Mouse (Mus musculus): Measurements from ENCODE around the gene Patl1. TPM values are rescaled to one million over a fixed set of nuclear protein-coding genes. Genes with fewer than 3 reads are reported as not detected.
"Not testable (repeated sequence)": the region's sequence is repeated elsewhere in the genome, so short reads cannot be mapped to it uniquely, and the experiment has no call there.

The Patl1 gene
- polyA plus RNA-seq, 1 experiment: 42.2 TPM

- Histone ChIP-seq H3K9me3 (replicated peaks; ENCODE audit: control insufficient read depth, insufficient read depth, low read length, poor library complexity, severe bottlenecking) (no peaks in the 10 kb centered on the region), H3K27me3 (ENCODE audit: control insufficient read depth, insufficient read depth, low read length, poor library complexity, severe bottlenecking) (no peaks in the 10 kb centered on the region), H3K4me3 (ENCODE audit: low read depth, low read length) (no peak overlapping the region), H3K36me3 (ENCODE audit: control insufficient read depth, insufficient read depth, low read length, poor library complexity, severe bottlenecking) (peaks cover 57% of the 10 kb centered on the region), H3K4me1 (ENCODE audit: control insufficient read depth, insufficient read depth, low read length) (no peaks in the 10 kb centered on the region), H3K9ac (ENCODE audit: low read depth, poor library complexity, severe bottlenecking) (no peak overlapping the region), H3K27ac (ENCODE audit: insufficient read depth, low read length) (no peak overlapping the region)
- no peak for TF ChIP-seq CTCF (IDR thresholded peaks at IDR 0.05; ENCODE audit: low read depth, low read length)
- TF ChIP-seq EP300 (IDR thresholded peaks at IDR 0.05; ENCODE audit: insufficient read depth, low read depth, low read length): no peak
- TF ChIP-seq POLR2A (IDR thresholded peaks at IDR 0.05; ENCODE audit: insufficient read depth, low read length): no peak
Measured at GRCm38 (mm10) chr19:11928025-11928748, 16.0 kb downstream of the Patl1 start.

- H3K27me3 ChIP-seq (ENCODE audit: control insufficient read depth, insufficient read depth, low read length, poor library complexity, severe bottlenecking); H3K4me3 ChIP-seq (ENCODE audit: low read depth, low read length); H3K9me3 ChIP-seq (replicated peaks; ENCODE audit: control insufficient read depth, insufficient read depth, low read length, poor library complexity, severe bottlenecking); H3K4me1 ChIP-seq (ENCODE audit: control insufficient read depth, insufficient read depth, low read length); H3K9ac ChIP-seq (ENCODE audit: low read depth, poor library complexity, severe bottlenecking); H3K27ac ChIP-seq (ENCODE audit: insufficient read depth, low read length): not testable (repeated sequence)
- peaks cover 21% of the 10 kb centered on the region for H3K36me3 ChIP-seq (ENCODE audit: control insufficient read depth, insufficient read depth, low read length, poor library complexity, severe bottlenecking)
Measured at GRCm38 (mm10) chr19:11946460-11946859, 34.3 kb downstream of the Patl1 start.

GRCm38 (mm10) chr19:11949878-11950277 is 37.7 kb downstream of the Patl1 start:
- Histone ChIP-seq H3K9me3 (replicated peaks; ENCODE audit: control insufficient read depth, insufficient read depth, low read length, poor library complexity, severe bottlenecking) (no peaks in the 10 kb centered on the region), H3K36me3 (ENCODE audit: control insufficient read depth, insufficient read depth, low read length, poor library complexity, severe bottlenecking) (0 out of 2 replicates have a peak, but pooled peaks cover 2% of the 10 kb centered on the region), H3K4me3 (ENCODE audit: low read depth, low read length) (no peak overlapping the region), H3K9ac (ENCODE audit: low read depth, poor library complexity, severe bottlenecking) (no peak overlapping the region), H3K27ac (ENCODE audit: insufficient read depth, low read length) (no peak overlapping the region), H3K27me3 (ENCODE audit: control insufficient read depth, insufficient read depth, low read length, poor library complexity, severe bottlenecking) (no peaks in the 10 kb centered on the region), H3K4me1 (ENCODE audit: control insufficient read depth, insufficient read depth, low read length) (no peaks in the 10 kb centered on the region)
- no peak for TF ChIP-seq POLR2A (IDR thresholded peaks at IDR 0.05; ENCODE audit: insufficient read depth, low read length)
- TF ChIP-seq CTCF (IDR thresholded peaks at IDR 0.05; ENCODE audit: low read depth, low read length): no peak
- TF ChIP-seq EP300 (IDR thresholded peaks at IDR 0.05; ENCODE audit: insufficient read depth, low read depth, low read length): no peak

- no peaks in the 10 kb centered on the region for H3K36me3 ChIP-seq (ENCODE audit: control insufficient read depth, insufficient read depth, low read length, poor library complexity, severe bottlenecking)
Measured at GRCm38 (mm10) chr19:11950747-11951146, 38.5 kb downstream of the Patl1 start.

GRCm38 (mm10) chr19:11954206-11954605 is 42.0 kb downstream of the Patl1 start:
- H3K9me3 ChIP-seq (replicated peaks; ENCODE audit: control insufficient read depth, insufficient read depth, low read length, poor library complexity, severe bottlenecking): no peaks in the 10 kb centered on the region
- H3K27ac ChIP-seq (ENCODE audit: insufficient read depth, low read length): no peak overlapping the region
- H3K27me3 ChIP-seq (ENCODE audit: control insufficient read depth, insufficient read depth, low read length, poor library complexity, severe bottlenecking): no peaks in the 10 kb centered on the region
- TF ChIP-seq POLR2A (IDR thresholded peaks at IDR 0.05; ENCODE audit: insufficient read depth, low read length): no peak
- TF ChIP-seq CTCF (IDR thresholded peaks at IDR 0.05; ENCODE audit: low read depth, low read length): no peak
- TF ChIP-seq EP300 (IDR thresholded peaks at IDR 0.05; ENCODE audit: insufficient read depth, low read depth, low read length): no peak
- H3K9ac ChIP-seq (ENCODE audit: low read depth, poor library complexity, severe bottlenecking): no peak overlapping the region
- H3K4me3 ChIP-seq (ENCODE audit: low read depth, low read length): no peak overlapping the region
- no peaks in the 10 kb centered on the region for H3K4me1 ChIP-seq (ENCODE audit: control insufficient read depth, insufficient read depth, low read length)
- no peaks in the 10 kb centered on the region for H3K36me3 ChIP-seq (ENCODE audit: control insufficient read depth, insufficient read depth, low read length, poor library complexity, severe bottlenecking)

More at GRCm38 (mm10) chr19:11950747-11951146, 38.5 kb downstream of the Patl1 start:
- Histone ChIP-seq H3K4me1 (ENCODE audit: control insufficient read depth, insufficient read depth, low read length) (no peaks in the 10 kb centered on the region), H3K9me3 (replicated peaks; ENCODE audit: control insufficient read depth, insufficient read depth, low read length, poor library complexity, severe bottlenecking) (no peaks in the 10 kb centered on the region), H3K4me3 (ENCODE audit: low read depth, low read length) (no peak overlapping the region), H3K27me3 (ENCODE audit: control insufficient read depth, insufficient read depth, low read length, poor library complexity, severe bottlenecking) (no peaks in the 10 kb centered on the region), H3K27ac (ENCODE audit: insufficient read depth, low read length) (no peak overlapping the region), H3K9ac (ENCODE audit: low read depth, poor library complexity, severe bottlenecking) (no peak overlapping the region)
- TF ChIP-seq EP300 (IDR thresholded peaks at IDR 0.05; ENCODE audit: insufficient read depth, low read depth, low read length) (no peak), CTCF (IDR thresholded peaks at IDR 0.05; ENCODE audit: low read depth, low read length) (no peak), POLR2A (IDR thresholded peaks at IDR 0.05; ENCODE audit: insufficient read depth, low read length) (no peak)

GRCm38 (mm10) chr19:11956636-11957035 is 44.4 kb downstream of the Patl1 start:
- H3K36me3 ChIP-seq (ENCODE audit: control insufficient read depth, insufficient read depth, low read length, poor library complexity, severe bottlenecking): no peaks in the 10 kb centered on the region
- TF ChIP-seq CTCF (IDR thresholded peaks at IDR 0.05; ENCODE audit: low read depth, low read length) (no peak), POLR2A (IDR thresholded peaks at IDR 0.05; ENCODE audit: insufficient read depth, low read length) (no peak), EP300 (IDR thresholded peaks at IDR 0.05; ENCODE audit: insufficient read depth, low read depth, low read length) (no peak)
- H3K27ac ChIP-seq (ENCODE audit: insufficient read depth, low read length): no peak overlapping the region
- no peaks in the 10 kb centered on the region for H3K4me1 ChIP-seq (ENCODE audit: control insufficient read depth, insufficient read depth, low read length)
- no peak overlapping the region for H3K4me3 ChIP-seq (ENCODE audit: low read depth, low read length)
- H3K9ac ChIP-seq (ENCODE audit: low read depth, poor library complexity, severe bottlenecking): no peak overlapping the region
- H3K27me3 ChIP-seq (ENCODE audit: control insufficient read depth, insufficient read depth, low read length, poor library complexity, severe bottlenecking): no peaks in the 10 kb centered on the region
- no peaks in the 10 kb centered on the region for H3K9me3 ChIP-seq (replicated peaks; ENCODE audit: control insufficient read depth, insufficient read depth, low read length, poor library complexity, severe bottlenecking)
